Mouse (Mus musculus): ENCODE measurements around the gene Sap30bp.

Sap30bp gene

GRCm38 (mm10) chr11:115955195-115955858 is 22.2 kb downstream of the Sap30bp start:
- DNase-seq (ENCODE audit: low read depth) = peak; percentile 57

DNA sequence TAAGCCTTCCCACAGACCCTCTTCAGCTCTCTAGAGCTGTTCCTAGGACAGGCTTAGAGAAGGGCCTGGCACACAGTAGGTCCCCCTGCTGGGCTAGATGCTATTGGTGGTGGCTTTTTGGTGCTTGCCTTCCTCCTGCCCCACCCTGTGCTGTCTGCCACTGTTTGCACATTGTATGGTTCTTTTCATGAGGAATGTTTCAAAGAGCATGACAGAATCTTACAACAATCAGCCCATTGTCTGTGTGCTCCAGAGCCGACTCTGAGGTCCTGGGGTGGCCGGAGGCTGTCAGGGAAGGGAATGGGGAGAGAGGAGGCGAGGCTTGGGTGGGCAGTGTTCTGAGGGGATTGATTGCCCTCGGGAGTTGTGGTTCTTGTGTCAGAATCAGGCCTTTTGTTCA is 23.4 kb downstream of the Sap30bp start:
- peak; percentile 59 for DNase-seq (ENCODE audit: low read depth)

GRCm38 (mm10) chr11:115957971-115958370 is 24.9 kb downstream of the Sap30bp start:
- peak; percentile 87 for DNase-seq (ENCODE audit: low read depth)

DNA sequence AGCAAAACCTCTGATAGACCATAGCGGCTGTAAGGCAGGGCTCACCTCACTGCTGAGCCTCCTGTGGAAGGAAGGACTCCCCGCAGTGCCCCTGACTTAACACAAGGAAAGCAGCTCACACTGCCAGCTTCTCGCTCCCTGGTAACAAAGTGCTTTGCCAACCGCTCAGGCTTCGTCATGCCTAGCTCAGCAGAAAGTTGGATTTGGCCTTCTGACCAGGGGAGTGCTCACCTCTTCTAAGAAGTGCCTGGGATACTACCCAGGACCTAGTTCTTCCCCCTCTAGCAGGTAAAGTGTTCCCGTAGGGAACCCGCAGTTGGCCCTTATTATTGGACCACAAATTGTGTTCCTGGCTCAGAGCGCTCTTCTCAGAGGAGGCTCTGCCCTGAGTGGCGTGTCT is 25.9 kb downstream of the Sap30bp start:
- no peak for DNase-seq (ENCODE audit: low read depth)

DNA sequence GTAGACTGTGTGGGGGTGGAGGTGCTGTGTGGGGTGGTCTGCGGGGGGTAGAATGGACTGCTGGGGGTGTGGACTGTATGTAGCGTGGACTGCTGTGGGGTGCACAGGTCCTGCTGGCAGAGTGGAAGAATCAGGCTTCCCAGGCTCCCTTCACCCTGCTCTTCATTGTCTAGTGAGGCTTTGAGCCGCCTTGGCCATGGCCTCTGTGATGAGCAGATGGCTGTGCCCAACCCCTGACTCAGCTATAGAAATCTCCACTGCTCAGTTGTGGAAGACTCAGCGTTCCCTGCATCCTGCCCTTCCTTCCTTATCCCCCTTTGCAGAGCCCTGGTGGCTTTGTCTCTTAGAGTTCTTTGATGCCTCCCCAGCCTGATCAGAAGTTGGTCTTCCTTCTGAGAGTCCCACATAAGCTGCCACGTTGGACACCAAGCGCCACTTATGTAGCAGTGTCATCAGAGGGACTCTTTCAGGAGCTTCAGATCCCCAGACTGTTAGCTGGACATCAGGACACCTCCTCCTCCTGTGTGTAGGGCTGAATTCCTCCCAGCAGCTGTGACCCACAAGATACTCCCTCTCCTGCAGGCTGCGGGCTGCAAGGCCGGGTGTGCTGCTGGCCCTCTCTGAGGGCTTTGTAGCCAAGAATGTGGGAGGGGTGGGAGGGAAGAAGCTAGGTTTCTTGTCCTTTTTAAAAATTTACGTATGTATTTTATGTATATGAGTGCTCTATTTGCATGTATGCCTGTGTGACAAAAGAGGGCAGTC is 29.8 kb downstream of the Sap30bp start:
- no peak for DNase-seq (ENCODE audit: low read depth)

- DNase-seq (ENCODE audit: low read depth) = peak; percentile 77
Observed at GRCm38 (mm10) chr11:115964977-115965604, 32.0 kb downstream of the Sap30bp start.

- DNase-seq (ENCODE audit: low read depth) = peak; percentile 57
Observed at GRCm38 (mm10) chr11:115968731-115969405, 35.8 kb downstream of the Sap30bp start.

GRCm38 (mm10) chr11:115970006-115970673 is 37.1 kb downstream of the Sap30bp start:
- DNase-seq (ENCODE audit: low read depth) = peak; percentile 83

- peak; percentile 58 for DNase-seq (ENCODE audit: low read depth)
Observed at GRCm38 (mm10) chr11:115971016-115971415, 37.9 kb downstream of the Sap30bp start.

DNA sequence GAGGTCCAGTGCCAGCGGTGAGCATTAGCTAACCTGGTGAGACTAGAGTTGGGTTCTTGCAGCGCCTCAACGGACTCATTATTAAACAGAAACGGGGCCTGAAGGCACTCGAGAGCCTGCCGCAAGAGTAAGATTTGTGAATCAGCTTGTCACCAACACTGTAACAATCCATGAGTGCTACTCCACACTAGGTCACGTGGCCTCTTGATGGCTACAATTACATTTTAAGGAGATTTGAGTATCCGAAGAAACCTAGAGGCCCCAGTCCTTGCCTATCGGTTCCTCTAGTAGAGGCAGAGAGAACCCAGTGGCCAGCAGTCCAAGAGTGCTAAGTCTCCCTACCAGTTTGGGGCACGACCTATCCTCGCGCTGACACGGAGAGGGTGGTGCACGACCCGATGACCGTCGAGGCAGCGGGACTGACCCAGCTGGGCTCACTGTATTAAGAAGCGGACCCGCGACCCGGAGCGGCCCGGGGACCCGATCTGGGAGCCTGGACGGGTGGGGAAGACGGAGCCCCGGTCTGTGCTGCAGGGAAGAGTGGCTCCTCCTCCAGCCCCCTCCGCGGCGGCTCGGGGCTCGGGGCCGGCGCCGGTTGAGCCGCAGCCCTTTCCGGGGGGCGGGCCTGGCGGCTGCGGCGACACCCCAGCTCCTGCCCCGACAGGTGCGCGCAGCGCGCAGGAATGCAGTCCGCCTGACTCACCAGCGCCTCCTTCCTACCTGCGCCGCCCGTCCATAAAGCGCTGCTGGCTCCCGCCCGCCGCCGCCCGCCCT is 41.4 kb downstream of the Sap30bp start, which contains the start of gene Itgb4:
Gene Itgb4, plus strand, starts transcription at position 401 of the 774 bp plus-strand sequence.
- no peak for DNase-seq (ENCODE audit: low read depth)

DNA sequence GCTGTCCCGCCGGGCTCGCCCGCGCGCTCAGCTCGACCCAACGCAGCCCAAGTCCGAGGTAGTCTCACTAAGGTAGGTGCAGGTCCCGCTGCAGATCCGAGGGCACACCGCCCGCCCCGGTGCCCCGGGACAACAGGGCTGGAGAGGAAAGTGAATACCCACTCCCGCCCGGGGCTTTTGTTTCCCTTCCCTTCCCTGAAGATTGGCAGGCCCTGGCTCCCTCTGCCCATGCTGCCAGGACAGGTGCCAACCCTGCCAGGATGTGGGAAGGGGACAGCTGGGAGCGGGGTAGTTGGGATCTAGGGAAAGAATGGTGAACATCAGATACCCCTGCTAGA is 42.0 kb downstream of the Sap30bp start:
- no peak for DNase-seq (ENCODE audit: low read depth)

- no peak for DNase-seq (ENCODE audit: low read depth)
Observed at GRCm38 (mm10) chr11:115975544-115975943, 42.5 kb downstream of the Sap30bp start.

DNA sequence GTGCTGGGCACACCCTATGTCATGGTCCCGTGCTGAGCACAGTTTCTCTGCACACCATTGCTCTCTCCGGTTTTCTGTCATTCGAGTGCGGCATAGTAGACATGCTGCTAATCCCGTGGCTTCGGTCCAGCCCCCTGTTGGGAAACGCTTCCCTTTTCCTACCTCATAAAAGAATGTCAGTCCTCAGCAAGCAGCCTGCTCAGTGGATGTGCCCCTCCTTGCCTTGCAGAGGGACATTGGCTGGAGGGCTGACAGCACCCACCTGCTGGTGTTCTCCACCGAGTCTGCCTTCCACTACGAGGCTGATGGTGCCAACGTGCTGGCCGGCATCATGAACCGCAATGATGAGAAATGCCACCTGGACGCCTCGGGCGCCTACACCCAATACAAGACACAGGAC is 49.4 kb downstream of the Sap30bp start:
- no peak for DNase-seq (ENCODE audit: low read depth)

DNA sequence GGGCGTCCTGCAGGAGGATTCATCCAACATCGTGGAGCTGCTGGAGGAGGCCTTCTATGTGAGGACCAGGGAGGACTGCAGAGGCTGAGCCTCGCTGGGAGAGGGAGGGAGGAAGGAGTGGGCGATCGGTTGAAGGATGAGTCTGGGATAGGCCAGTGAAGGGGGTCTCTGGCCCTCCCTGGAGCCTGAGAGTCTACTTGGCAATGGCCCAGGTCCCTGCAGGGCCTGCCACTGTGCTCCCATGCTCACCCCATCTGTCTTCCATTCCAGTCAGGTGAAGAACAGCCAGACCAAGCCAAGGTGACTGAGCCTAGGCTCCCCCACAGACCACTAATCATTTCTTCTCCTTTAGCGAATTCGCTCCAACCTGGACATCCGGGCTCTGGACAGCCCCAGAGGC is 50.2 kb downstream of the Sap30bp start:
- DNase-seq (ENCODE audit: low read depth) = no peak

GRCm38 (mm10) chr11:115989686-115990085 is 56.6 kb downstream of the Sap30bp start:
- no peak for DNase-seq (ENCODE audit: low read depth)

- no peak for DNase-seq (ENCODE audit: low read depth)
Observed at GRCm38 (mm10) chr11:115992098-115992497, 59.0 kb downstream of the Sap30bp start.

GRCm38 (mm10) chr11:115995256-115995655 is 62.2 kb downstream of the Sap30bp start:
- no peak for DNase-seq (ENCODE audit: low read depth)

GRCm38 (mm10) chr11:115997047-115997446 is 64.0 kb downstream of the Sap30bp start:
- DNase-seq (ENCODE audit: low read depth) = peak; percentile 63

DNA sequence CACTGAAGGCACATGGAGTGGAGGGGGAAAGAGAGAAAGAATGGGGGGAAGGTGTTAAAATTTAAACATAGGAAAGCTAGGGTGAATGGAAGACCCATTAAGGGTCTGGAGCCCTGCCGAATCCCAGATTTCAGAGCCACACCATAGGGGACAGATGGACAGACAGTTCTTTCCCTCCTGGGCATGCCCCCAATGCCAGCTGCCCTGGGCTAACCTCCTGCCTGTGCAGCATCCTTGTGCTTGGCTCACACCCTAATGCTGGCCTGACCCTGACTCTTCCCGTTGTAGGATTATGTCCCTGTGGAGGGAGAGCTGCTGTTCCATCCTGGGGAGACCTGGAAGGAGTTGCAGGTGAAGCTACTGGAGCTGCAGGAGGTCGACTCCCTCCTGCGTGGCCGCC is 64.6 kb downstream of the Sap30bp start:
- DNase-seq (ENCODE audit: low read depth) = no peak

- DNase-seq (ENCODE audit: low read depth) = no peak
Observed at GRCm38 (mm10) chr11:115999027-115999426, 65.9 kb downstream of the Sap30bp start.

GRCm38 (mm10) chr11:115999538-116000143 is 66.6 kb downstream of the Sap30bp start:
- peak; percentile 38 for DNase-seq (ENCODE audit: low read depth)
